Mouse (Mus musculus): ENCODE measurements around the gene Ctrl.

Ctrl gene

GRCm38 (mm10) chr8:105937496-105938305 is 4.0 kb upstream of the Ctrl start:
- peak; percentile 40 for DNase-seq (ENCODE audit: low spot score)

GRCm38 (mm10) chr8:105936866-105937475 is 3.3 kb upstream of the Ctrl start:
- DNase-seq (ENCODE audit: low spot score): peak; percentile 75

GRCm38 (mm10) chr8:105935863-105936603 is 2.4 kb upstream of the Ctrl start:
- no peak for DNase-seq (ENCODE audit: low spot score)

GRCm38 (mm10) chr8:105935105-105935504 is 1.4 kb upstream of the Ctrl start:
- no peak for DNase-seq (ENCODE audit: low spot score)

GRCm38 (mm10) chr8:105932525-105932924 is 1.1 kb downstream of the Ctrl start:
- DNase-seq (ENCODE audit: low spot score): no peak

GRCm38 (mm10) chr8:105931271-105931670 is 2.4 kb downstream of the Ctrl start:
- no peak for DNase-seq (ENCODE audit: low spot score)

- DNase-seq (ENCODE audit: low spot score): peak; percentile 87
These were observed 3.1 kb downstream of the Ctrl start for GRCm38 (mm10) chr8:105930602-105931001.

GRCm38 (mm10) chr8:105925123-105925522 is 8.5 kb downstream of the Ctrl start:
- DNase-seq (ENCODE audit: low spot score): no peak

GRCm38 (mm10) chr8:105919390-105919789 is 14.3 kb downstream of the Ctrl start:
- no peak for DNase-seq (ENCODE audit: low spot score)

GRCm38 (mm10) chr8:105900941-105901616 is 32.6 kb downstream of the Ctrl start:
- DNase-seq (ENCODE audit: low spot score): no peak

- DNase-seq (ENCODE audit: low spot score): peak; percentile 92
These were observed 33.3 kb downstream of the Ctrl start, which contains the start of gene Pskh1 for GRCm38 (mm10) chr8:105900180-105900940. Gene Pskh1 (plus strand): TSS chr8:105900441.

GRCm38 (mm10) chr8:105897801-105898480 is 35.7 kb downstream of the Ctrl start:
- no peak for DNase-seq (ENCODE audit: low spot score)

GRCm38 (mm10) chr8:105893339-105893738 is 40.3 kb downstream of the Ctrl start, which contains the start of gene Nrn1l:
Gene Nrn1l (plus strand): TSS chr8:105893567.
- peak; percentile 39 for DNase-seq (ENCODE audit: low spot score)

GRCm38 (mm10) chr8:105892432-105892831 is 41.2 kb downstream of the Ctrl start:
- DNase-seq (ENCODE audit: low spot score): no peak

GRCm38 (mm10) chr8:105890870-105891269 is 42.8 kb downstream of the Ctrl start:
- no peak for DNase-seq (ENCODE audit: low spot score)

GRCm38 (mm10) chr8:105889756-105890465 is 43.8 kb downstream of the Ctrl start:
- no peak for DNase-seq (ENCODE audit: low spot score)

All from urinary bladder, postnatal 25 days (tissue).